Mouse (Mus musculus) erythroblast, embryonic 14.5 days (primary cell): ENCODE measurements around the gene Cldn3.

Experiments
- GATA1 ChIP-seq: IDR thresholded peaks from 2 replicates; pipeline ENCODE4 v1.6.1; 2012; ENCODE audit warnings: low read length, inconsistent platforms, mixed read lengths
- TAL1 ChIP-seq: IDR thresholded peaks from 3 replicates; pipeline ENCODE4 v1.6.1; 2012; ENCODE audit warnings: low read length, inconsistent platforms, mixed read lengths

- TF ChIP-seq GATA1, result no peak
- no peak for TF ChIP-seq TAL1
These were observed 25.1 kb downstream of the Cldn3 start for GRCm38 (mm10) chr5:135010841-135011743.
